Mouse (Mus musculus) heart, postnatal 36 days (tissue): ENCODE results near the gene Tmem235. TPM values are rescaled to one million over a fixed set of nuclear protein-coding genes. Genes with fewer than 3 reads are reported as not detected.
"Not testable (repeated sequence)": the region's sequence is repeated elsewhere in the genome, so short reads cannot be mapped to it uniquely, and the experiment has no call there.

ENCODE experiments used
- DNase-seq, 2 experiments: peaks; one replicate each; pipeline ENCODE4 v3.0.0; 2021 to 2022
- intact Hi-C: fragments of 180-260 bp; cut with DNase I; formaldehyde crosslinking; loops from one replicate; pipeline ENCODE4 v1.15.1; 2025
- total RNA-seq, 2 experiments: library from RNA; stranded (reverse); gene quantifications; 2 replicates each; pipeline ENCODE4 v1.2.3; 2021

The Tmem235 gene
- total RNA-seq, 2 experiments from 2014 or later: not detected

- intact Hi-C loops: no loop called here
- no peak for DNase-seq
These were observed 30.2 kb upstream of the Tmem235 start for GRCm38 (mm10) chr11:117830401-117830800.

GRCm38 (mm10) chr11:117832086-117832969 is 28.2 kb upstream of the Tmem235 start:
- peak; percentile 75 to 80 for DNase-seq
- intact Hi-C loops: no loop called here

- intact Hi-C loops, DNase-seq: not testable (repeated sequence)
These were observed 27.0 kb upstream of the Tmem235 start for GRCm38 (mm10) chr11:117833509-117833908.

GRCm38 (mm10) chr11:117834086-117834485 is 26.5 kb upstream of the Tmem235 start:
- DNase-seq: no peak
- intact Hi-C loops: no loop called here

- no peak for DNase-seq
- intact Hi-C loops: no loop called here
These were observed 24.2 kb upstream of the Tmem235 start for GRCm38 (mm10) chr11:117836306-117836705.

GRCm38 (mm10) chr11:117838572-117838971 is 22.0 kb upstream of the Tmem235 start:
- no peak for DNase-seq
- intact Hi-C loops: no loop called here

GRCm38 (mm10) chr11:117839021-117839420 is 21.5 kb upstream of the Tmem235 start:
- no peak for DNase-seq
- intact Hi-C loops: no loop called here

GRCm38 (mm10) chr11:117840910-117841309 is 19.6 kb upstream of the Tmem235 start:
- intact Hi-C loops: no loop called here
- DNase-seq: no peak

GRCm38 (mm10) chr11:117843434-117843833 is 17.1 kb upstream of the Tmem235 start:
- DNase-seq: no peak
- intact Hi-C loops: no loop called here

GRCm38 (mm10) chr11:117844997-117845396 is 15.6 kb upstream of the Tmem235 start:
- no peak for DNase-seq
- intact Hi-C loops: no loop called here

GRCm38 (mm10) chr11:117845651-117846050 is 14.9 kb upstream of the Tmem235 start:
- DNase-seq: no peak

GRCm38 (mm10) chr11:117846640-117847039 is 13.9 kb upstream of the Tmem235 start:
- intact Hi-C loops: no loop called here
- DNase-seq: no peak

More at GRCm38 (mm10) chr11:117845651-117846050, 14.9 kb upstream of the Tmem235 start:
- intact Hi-C loops: no loop called here

- intact Hi-C loops: no loop called here
- no peak for DNase-seq
These were observed 12.8 kb upstream of the Tmem235 start for GRCm38 (mm10) chr11:117847593-117848215.

GRCm38 (mm10) chr11:117848271-117848984 is 12.1 kb upstream of the Tmem235 start:
- peak in 1 of 2 experiments; percentile 45 for DNase-seq
- intact Hi-C loops: no loop called here

GRCm38 (mm10) chr11:117848985-117849671 is 11.4 kb upstream of the Tmem235 start, which contains the start of gene Birc5:
Gene Birc5 (plus strand): TSS chr11:117849251.
- intact Hi-C loops: no loop called here
- peak; percentile 95 to 98 for DNase-seq

- intact Hi-C loops: no loop called here
- no peak for DNase-seq
These were observed 7.7 kb upstream of the Tmem235 start for GRCm38 (mm10) chr11:117852875-117853274.

GRCm38 (mm10) chr11:117854241-117854640 is 6.3 kb upstream of the Tmem235 start:
- no peak for DNase-seq
- intact Hi-C loops: no loop called here

- intact Hi-C loops: no loop called here
These were observed 5.2 kb upstream of the Tmem235 start for GRCm38 (mm10) chr11:117855360-117855759.

GRCm38 (mm10) chr11:117855975-117856374 is 4.6 kb upstream of the Tmem235 start:
- no peak for DNase-seq
- intact Hi-C loops: no loop called here

More at GRCm38 (mm10) chr11:117855360-117855759, 5.2 kb upstream of the Tmem235 start:
- no peak for DNase-seq

GRCm38 (mm10) chr11:117857462-117857861 is 3.1 kb upstream of the Tmem235 start:
- intact Hi-C loops: no loop called here

More at GRCm38 (mm10) chr11:117857462-117857861, 3.1 kb upstream of the Tmem235 start:
- no peak for DNase-seq
